In genomic region chr14:58662601-58663000, GRCm38 (mm10) we compare ENCODE assay signal across 23 mouse cellular contexts.
DNase-seq lines count a peak whose midpoint lies in the region; ATAC-seq lines count a peak whose summit lies in the region.
"Had no signal": no experiment of that assay in that cellular context is flagged by ENCODE, and none has a peak within 500 bp of the region (broad histone marks: within the 10 kb centered on the region; RNA-seq: fewer than 3 reads in every experiment).

No protein-coding gene starts in this region.

- peaks cover 6% of the 10 kb centered on the region for H3K4me1 ChIP-seq in heart, embryonic 12.5 days (replicated peaks)
- H3K4me1 ChIP-seq: embryonic facial prominence, embryonic 12.5 days; embryonic facial prominence, embryonic 15.5 days; hindbrain, embryonic 15.5 days had no signal

- H3K27me3 ChIP-seq in heart, embryonic 12.5 days (replicated peaks), result no peaks in the 10 kb centered on the region
- H3K27me3 ChIP-seq: embryonic facial prominence, embryonic 12.5 days; embryonic facial prominence, embryonic 15.5 days; heart, embryonic 13.5 days; hindbrain, embryonic 15.5 days had no signal

- H3K9me3 ChIP-seq in heart, embryonic 12.5 days (replicated peaks), result no peaks in the 10 kb centered on the region
- H3K9me3 ChIP-seq: embryonic facial prominence, embryonic 12.5 days; embryonic facial prominence, embryonic 15.5 days; heart, embryonic 13.5 days; hindbrain, embryonic 15.5 days had no signal

- DNase-seq in adrenal gland, adult 18-20 months (ENCODE audit: low spot score in 2 of 2), result peak; percentile 47 to 68
- peak; percentile 91 for DNase-seq in adrenal gland, adult 8-10 months
- peak; percentile 79 for DNase-seq in adrenal gland, postnatal 25 days
- DNase-seq in large intestine, adult 2 months (ENCODE audit: low read depth, low spot score), result peak; percentile 18
- no peak for DNase-seq in thymus, postnatal 4 days
- no peak for DNase-seq in right cerebral cortex, postnatal 14 days
- DNase-seq: cerebellum, adult 11 months; cerebellum, adult 2 months; cerebellum, adult 9-11 months; cerebellum, postnatal 25 days; forebrain, postnatal 0 days; gastrocnemius, postnatal 25 days; heart, adult 18-20 months; heart, postnatal 14 days; heart, postnatal 4 days had no signal

- no peak for ATAC-seq in heart, embryonic 12.5 days (ENCODE audit: insufficient number of reproducible peaks, low FRiP score)
- ATAC-seq: CD4-positive, CD25-positive, alpha-beta regulatory T cell, adult 4 months; forebrain, embryonic 14.5 days; forebrain, postnatal 0 days; intestine, postnatal 0 days had no signal

- H3K27ac ChIP-seq in heart, embryonic 12.5 days (ENCODE audit: poor library complexity, severe bottlenecking), result no peak overlapping the region
- H3K27ac ChIP-seq: embryonic facial prominence, embryonic 12.5 days; embryonic facial prominence, embryonic 15.5 days; heart, embryonic 13.5 days; hindbrain, embryonic 15.5 days had no signal

- no peak overlapping the region for H3K4me2 ChIP-seq in heart, embryonic 12.5 days
- H3K4me2 ChIP-seq: embryonic facial prominence, embryonic 12.5 days; embryonic facial prominence, embryonic 15.5 days; heart, embryonic 13.5 days; hindbrain, embryonic 15.5 days had no signal

- H3K4me3 ChIP-seq in heart, embryonic 12.5 days, result no peak overlapping the region
- H3K4me3 ChIP-seq: embryonic facial prominence, embryonic 12.5 days; embryonic facial prominence, embryonic 15.5 days; heart, embryonic 13.5 days; hindbrain, embryonic 15.5 days had no signal

- H3K9ac ChIP-seq in heart, embryonic 12.5 days, result no peak overlapping the region
- H3K9ac ChIP-seq: embryonic facial prominence, embryonic 12.5 days; embryonic facial prominence, embryonic 15.5 days; forebrain, postnatal 0 days; heart, embryonic 13.5 days; hindbrain, embryonic 15.5 days had no signal

- WGBS in large intestine, adult 2 months, result 37% methylated on average over 5 of the region's 5 CpGs
- 78% methylated on average over 5 of the region's 5 CpGs for WGBS in heart, embryonic 12.5 days

- no peaks in the 10 kb centered on the region for H3K36me3 ChIP-seq in heart, embryonic 12.5 days
- H3K36me3 ChIP-seq: embryonic facial prominence, embryonic 12.5 days; embryonic facial prominence, embryonic 15.5 days; heart, embryonic 13.5 days; hindbrain, embryonic 15.5 days had no signal

Comparison
In these comparisons a context has a peak if more than half of its experiments do, and no peak if none do; other contexts are left out.
1. DNase-seq: peak in adrenal gland, adult 18-20 months (2 of 2), adrenal gland, adult 8-10 months (single experiment), adrenal gland, postnatal 25 days (single experiment) and large intestine, adult 2 months (single experiment); none in thymus, postnatal 4 days (single experiment) and right cerebral cortex, postnatal 14 days (single experiment).